Mouse (Mus musculus) midbrain, embryonic 11.5 days (tissue): ENCODE results near the gene Crtac1. TPM values are rescaled to one million over a fixed set of nuclear protein-coding genes. Genes with fewer than 3 reads are reported as not detected.

Experiments
- microRNA-seq: library from miRNA; unstranded; fragments of <30 nt; microRNA quantifications from one replicate; pipeline ENCODE4, GENCODE M21; 2017
- polyA plus RNA-seq: library from polyadenylated mRNA; unstranded; fragments of >200 nt; fragmentation: Nextera tagmentation; extraction: Ambion mirVana; gene quantifications from 2 replicates; pipeline ENCODE4 v1.2.1, GENCODE M21; 2014

The Crtac1 gene
- polyA plus RNA-seq, 1 experiment from 2014 or later: 3.3 TPM

Small RNAs within 50 kb of the gene (microRNA-seq; reads per million reads assigned to microRNA genes)
- gene Gm26339 (not detected), gene Mir3085 (not detected)

Other genes with a start within 250 kb of the Crtac1 start
- 0.11 and 0.14 TPM in 2 replicates for gene Sfrp5, start 229.5 kb downstream of the Crtac1 start, polyA plus RNA-seq
- gene Golga7b, start 184.2 kb downstream of the Crtac1 start, polyA plus RNA-seq: 2.3 and 2.8 TPM in 2 replicates
- 26.3 and 28.0 TPM in 2 replicates for gene R3hcc1l, start 87.0 kb upstream of the Crtac1 start, polyA plus RNA-seq
- gene Loxl4, start 181.0 kb upstream of the Crtac1 start, polyA plus RNA-seq: 0.12 and 0.25 TPM in 2 replicates